Mouse (Mus musculus) midbrain, embryonic 13.5 days (tissue): ENCODE data around the gene Gsdmc4. TPM values are rescaled to one million over a fixed set of nuclear protein-coding genes. Genes with fewer than 3 reads are reported as not detected.
"Not testable (repeated sequence)": the region's sequence is repeated elsewhere in the genome, so short reads cannot be mapped to it uniquely, and the experiment has no call there.

Experiments used
- ATAC-seq: fragments of 200-750 bp; cut with Nextera tagmentation; 2 replicates; pipeline ENCODE4 v1.8.0; 2017; ENCODE audit warnings: mild to moderate bottlenecking, moderate TSS enrichment, moderate library complexity
- H3K27ac ChIP-seq: fragments of 300-500 bp; sonication (generic); 2 replicates; pipeline ENCODE4 v1.5.1; 2015; ENCODE audit warnings: inconsistent platforms, mild to moderate bottlenecking, moderate library complexity
- H3K27me3 ChIP-seq: fragments of 300-500 bp; sonication (generic); 2 replicates; pipeline ENCODE4 v1.6.1; 2015; ENCODE audit warnings: mild to moderate bottlenecking, inconsistent platforms
- H3K36me3 ChIP-seq: fragments of 300-500 bp; sonication (generic); 2 replicates; pipeline ENCODE4 v1.6.1; 2015; ENCODE audit warnings: mild to moderate bottlenecking, inconsistent platforms
- H3K4me1 ChIP-seq: fragments of 300-500 bp; sonication (generic); replicated peaks from 2 replicates; pipeline ENCODE4 v1.6.1; 2015; ENCODE audit warnings: inconsistent platforms
- H3K4me2 ChIP-seq: fragments of 300-500 bp; sonication (generic); replicated peaks from 2 replicates; pipeline ENCODE4 v1.6.1; 2015; ENCODE audit warnings: moderate library complexity, mild to moderate bottlenecking, inconsistent platforms
- H3K4me3 ChIP-seq: fragments of 300-500 bp; sonication (generic); replicated peaks from 2 replicates; pipeline ENCODE4 v1.5.1; 2015; ENCODE audit warnings: mild to moderate bottlenecking, inconsistent platforms
- H3K9ac ChIP-seq: fragments of 300-500 bp; sonication (generic); replicated peaks from 2 replicates; pipeline ENCODE4 v1.6.1; 2015; ENCODE audit warnings: mild to moderate bottlenecking, inconsistent platforms
- H3K9me3 ChIP-seq: fragments of 300-500 bp; sonication (generic); 2 replicates; pipeline ENCODE4 v1.6.1; 2016; ENCODE audit warnings: mild to moderate bottlenecking, inconsistent platforms
- WGBS: fragments of 180-500 bp; shearing (Covaris S2); methylation state at CpG from one replicate; pipeline ENCODE4 v1.1.7; 2015; 5-methylcytosine and 5-hydroxymethylcytosine counted together
- polyA plus RNA-seq: library from polyadenylated mRNA; unstranded; fragments of >200 nt; fragmentation: Nextera tagmentation; extraction: Ambion mirVana; gene quantifications from 2 replicates; pipeline ENCODE4 v1.2.1, GENCODE M21; 2015

Gene Gsdmc4
- polyA plus RNA-seq: 0.08 TPM in 1 of 2 replicates, not detected in the other

GRCm38 (mm10) chr15:63912197-63912596 lies at the start of gene Gsdmc4:
TSS of gene Gsdmc4 (minus strand) at chr15:63912297.
- WGBS: 90% methylated on average over 2 of the region's 2 CpGs
- ATAC-seq, H3K9ac ChIP-seq: not testable (repeated sequence)

GRCm38 (mm10) chr15:63960542-63960941 lies 48.4 kb upstream of the Gsdmc4 start:
- Histone ChIP-seq H3K9ac (no peak overlapping the region), H3K4me2 (no peak overlapping the region), H3K4me1 (no peaks in the 10 kb centered on the region), H3K27ac (no peak overlapping the region), H3K4me3 (no peak overlapping the region), H3K36me3 (no peaks in the 10 kb centered on the region), H3K27me3 (no peaks in the 10 kb centered on the region), H3K9me3 (no peaks in the 10 kb centered on the region)
- 98% methylated on average over 2 of the region's 2 CpGs for WGBS
- no peak for ATAC-seq

More at GRCm38 (mm10) chr15:63912197-63912596, at the start of gene Gsdmc4:
- not testable (repeated sequence) for H3K4me2 ChIP-seq, H3K27ac ChIP-seq, H3K9me3 ChIP-seq, H3K27me3 ChIP-seq, H3K4me1 ChIP-seq, H3K4me3 ChIP-seq, H3K36me3 ChIP-seq

- no peak overlapping the region for H3K27ac ChIP-seq
- no peaks in the 10 kb centered on the region for H3K27me3 ChIP-seq
- no peak for ATAC-seq
- no peaks in the 10 kb centered on the region for H3K4me1 ChIP-seq
- no peaks in the 10 kb centered on the region for H3K36me3 ChIP-seq
- no peak overlapping the region for H3K4me2 ChIP-seq
- no peak overlapping the region for H3K9ac ChIP-seq
- H3K4me3 ChIP-seq: no peak overlapping the region
- H3K9me3 ChIP-seq: no peaks in the 10 kb centered on the region
These were observed 45.5 kb upstream of the Gsdmc4 start for GRCm38 (mm10) chr15:63957553-63957952.

- H3K4me3 ChIP-seq: no peak overlapping the region
- H3K4me2 ChIP-seq: no peak overlapping the region
- H3K27ac ChIP-seq: no peak overlapping the region
- H3K4me1 ChIP-seq: no peaks in the 10 kb centered on the region
- no peaks in the 10 kb centered on the region for H3K9me3 ChIP-seq
- no peaks in the 10 kb centered on the region for H3K27me3 ChIP-seq
- H3K9ac ChIP-seq: no peak overlapping the region
- H3K36me3 ChIP-seq: no peaks in the 10 kb centered on the region
- WGBS: 84% methylated on average over 4 of the region's 4 CpGs
- no peak for ATAC-seq
These were observed 41.2 kb upstream of the Gsdmc4 start for GRCm38 (mm10) chr15:63953256-63953655.

- Histone ChIP-seq H3K27me3 (no peaks in the 10 kb centered on the region), H3K4me1 (no peaks in the 10 kb centered on the region), H3K27ac (no peak overlapping the region), H3K9ac (no peak overlapping the region), H3K36me3 (peaks cover 34% of the 10 kb centered on the region), H3K4me3 (no peak overlapping the region), H3K4me2 (no peak overlapping the region), H3K9me3 (no peaks in the 10 kb centered on the region)
- no peak for ATAC-seq
- 98% methylated on average over 1 of the region's 1 CpGs for WGBS
These were observed 29.1 kb upstream of the Gsdmc4 start for GRCm38 (mm10) chr15:63941221-63941620.

GRCm38 (mm10) chr15:63932656-63933055 lies 20.6 kb upstream of the Gsdmc4 start:
- no peak overlapping the region for H3K4me2 ChIP-seq
- no peaks in the 10 kb centered on the region for H3K27me3 ChIP-seq
- no peak overlapping the region for H3K9ac ChIP-seq
- H3K27ac ChIP-seq: no peak overlapping the region
- H3K4me1 ChIP-seq: no peaks in the 10 kb centered on the region
- no peak for ATAC-seq
- H3K9me3 ChIP-seq: no peaks in the 10 kb centered on the region
- WGBS: 94% methylated on average over 1 of the region's 1 CpGs
- H3K36me3 ChIP-seq: peaks cover 57% of the 10 kb centered on the region
- H3K4me3 ChIP-seq: no peak overlapping the region

- WGBS: 98% methylated on average over 1 of the region's 1 CpGs
- Histone ChIP-seq H3K4me1 (no peaks in the 10 kb centered on the region), H3K4me3 (no peak overlapping the region), H3K9ac (no peak overlapping the region), H3K27ac (no peak overlapping the region), H3K4me2 (no peak overlapping the region), H3K36me3 (peaks cover 49% of the 10 kb centered on the region), H3K9me3 (no peaks in the 10 kb centered on the region), H3K27me3 (no peaks in the 10 kb centered on the region)
- no peak for ATAC-seq
These were observed 19.3 kb upstream of the Gsdmc4 start for GRCm38 (mm10) chr15:63931404-63931803.

- H3K27me3 ChIP-seq: no peaks in the 10 kb centered on the region
- 95% methylated on average over 18 of the region's 18 CpGs for WGBS
- H3K36me3 ChIP-seq: peaks cover 44% of the 10 kb centered on the region
- H3K4me3 ChIP-seq: no peak overlapping the region
- H3K4me1 ChIP-seq: no peaks in the 10 kb centered on the region
- H3K9me3 ChIP-seq: no peaks in the 10 kb centered on the region
- ATAC-seq: no peak
- H3K27ac ChIP-seq: no peak overlapping the region
- no peak overlapping the region for H3K9ac ChIP-seq
- H3K4me2 ChIP-seq: no peak overlapping the region
These were observed 18.3 kb upstream of the Gsdmc4 start for GRCm38 (mm10) chr15:63930107-63931041.

- WGBS: 98% methylated on average over 3 of the region's 3 CpGs
- Histone ChIP-seq H3K27ac (no peak overlapping the region), H3K9me3 (no peaks in the 10 kb centered on the region), H3K4me2 (no peak overlapping the region), H3K27me3 (no peaks in the 10 kb centered on the region), H3K9ac (no peak overlapping the region), H3K4me3 (no peak overlapping the region), H3K36me3 (peaks cover 19% of the 10 kb centered on the region), H3K4me1 (no peaks in the 10 kb centered on the region)
- no peak for ATAC-seq
These were observed 14.1 kb upstream of the Gsdmc4 start for GRCm38 (mm10) chr15:63926201-63926600.

- Histone ChIP-seq H3K9me3 (no peaks in the 10 kb centered on the region), H3K27ac (no peak overlapping the region), H3K4me2 (no peak overlapping the region), H3K9ac (no peak overlapping the region), H3K4me3 (no peak overlapping the region), H3K27me3 (no peaks in the 10 kb centered on the region), H3K36me3 (peaks cover 8% of the 10 kb centered on the region), H3K4me1 (no peaks in the 10 kb centered on the region)
- WGBS: 88% methylated on average over 1 of the region's 1 CpGs
- no peak for ATAC-seq
These were observed 12.4 kb upstream of the Gsdmc4 start for GRCm38 (mm10) chr15:63924484-63924883.

- not testable (repeated sequence) for H3K27ac ChIP-seq, H3K4me1 ChIP-seq, H3K36me3 ChIP-seq, ATAC-seq, H3K4me2 ChIP-seq, H3K9me3 ChIP-seq, H3K27me3 ChIP-seq, H3K9ac ChIP-seq, H3K4me3 ChIP-seq
- WGBS: 86% methylated on average over 3 of the region's 5 CpGs
These were observed 9.5 kb upstream of the Gsdmc4 start for GRCm38 (mm10) chr15:63921618-63922017.

GRCm38 (mm10) chr15:63919728-63920127 lies 7.6 kb upstream of the Gsdmc4 start:
- H3K9me3 ChIP-seq, H3K27me3 ChIP-seq, H3K9ac ChIP-seq, ATAC-seq, H3K27ac ChIP-seq, H3K36me3 ChIP-seq, H3K4me2 ChIP-seq, H3K4me1 ChIP-seq, H3K4me3 ChIP-seq: not testable (repeated sequence)
- WGBS: 78% methylated on average over 1 of the region's 2 CpGs

GRCm38 (mm10) chr15:63916584-63916983 lies 4.5 kb upstream of the Gsdmc4 start:
- H3K9ac ChIP-seq, H3K9me3 ChIP-seq, H3K27ac ChIP-seq, ATAC-seq, H3K4me1 ChIP-seq, H3K4me3 ChIP-seq, H3K36me3 ChIP-seq, H3K27me3 ChIP-seq, H3K4me2 ChIP-seq: not testable (repeated sequence)
- WGBS: 92% methylated on average over 4 of the region's 4 CpGs
